Mouse (Mus musculus): ENCODE results near the gene Fbxl5. TPM values are rescaled to one million over a fixed set of nuclear protein-coding genes. Genes with fewer than 3 reads are reported as not detected.

The Fbxl5 gene
- polyA plus RNA-seq, 1 experiment from 2014 or later, result 42.6 TPM

DNA sequence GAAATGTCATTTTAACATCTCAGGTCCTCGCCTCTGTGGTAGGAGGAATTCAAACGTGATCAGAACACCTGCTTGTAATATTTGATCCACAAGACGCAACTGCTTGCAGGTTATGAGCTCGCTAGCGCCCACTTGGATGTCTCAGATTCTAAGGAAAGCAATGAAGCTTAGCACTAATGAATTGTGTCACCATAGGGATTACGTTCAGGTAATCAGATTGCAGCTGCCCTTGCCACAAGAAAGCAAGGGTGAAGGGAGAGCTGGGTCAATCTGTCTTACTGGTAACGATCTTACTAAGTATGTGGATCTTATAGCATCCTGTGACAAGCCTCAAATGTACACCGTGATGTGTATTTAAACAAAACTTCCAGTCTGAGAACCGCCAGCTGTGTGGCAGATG is 5.9 kb upstream of the Fbxl5 start:
- no peaks in the 10 kb centered on the region for H3K9me3 ChIP-seq (replicated peaks)
- H3K4me1 ChIP-seq (replicated peaks), result no peaks in the 10 kb centered on the region
- WGBS, result 84% methylated on average over 9 of the region's 9 CpGs
- H3K4me3 ChIP-seq, result no peak overlapping the region
- no peaks in the 10 kb centered on the region for H3K27me3 ChIP-seq
- no peak overlapping the region for H3K4me2 ChIP-seq
- H3K9ac ChIP-seq, result no peak overlapping the region
- ATAC-seq (replicated peaks; ENCODE audit: insufficient number of reproducible peaks, insufficient read depth, low FRiP score, low read depth), result no peak
- H3K27ac ChIP-seq, result no peak overlapping the region
- no peaks in the 10 kb centered on the region for H3K36me3 ChIP-seq

DNA sequence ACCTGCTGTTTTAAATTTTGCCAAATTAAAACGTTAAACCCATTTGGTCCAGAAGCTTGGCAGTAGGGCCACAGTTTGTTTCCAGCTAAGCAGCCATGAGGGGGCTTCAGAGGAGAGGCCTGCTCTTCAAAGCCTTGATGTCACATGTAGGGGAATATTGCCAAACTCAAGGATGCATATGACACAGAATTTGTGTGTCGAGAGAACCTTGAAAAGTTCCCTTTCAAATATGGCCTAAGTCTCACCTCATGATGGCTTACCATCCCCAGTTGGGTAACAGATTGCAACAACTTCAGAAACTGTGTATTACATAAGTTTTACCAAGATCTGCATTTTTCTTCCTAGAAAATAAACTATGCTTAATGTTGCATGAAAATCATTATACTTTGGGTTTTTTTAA is 5.4 kb upstream of the Fbxl5 start:
- no peak overlapping the region for H3K9ac ChIP-seq
- H3K4me3 ChIP-seq, result no peak overlapping the region
- no peaks in the 10 kb centered on the region for H3K4me1 ChIP-seq (replicated peaks)
- H3K27ac ChIP-seq, result no peak overlapping the region
- no peaks in the 10 kb centered on the region for H3K27me3 ChIP-seq
- H3K36me3 ChIP-seq, result no peaks in the 10 kb centered on the region
- no peak overlapping the region for H3K4me2 ChIP-seq
- no peaks in the 10 kb centered on the region for H3K9me3 ChIP-seq (replicated peaks)
- no peak for ATAC-seq (replicated peaks; ENCODE audit: insufficient number of reproducible peaks, insufficient read depth, low FRiP score, low read depth)
- WGBS, result 81% methylated on average over 2 of the region's 2 CpGs

DNA sequence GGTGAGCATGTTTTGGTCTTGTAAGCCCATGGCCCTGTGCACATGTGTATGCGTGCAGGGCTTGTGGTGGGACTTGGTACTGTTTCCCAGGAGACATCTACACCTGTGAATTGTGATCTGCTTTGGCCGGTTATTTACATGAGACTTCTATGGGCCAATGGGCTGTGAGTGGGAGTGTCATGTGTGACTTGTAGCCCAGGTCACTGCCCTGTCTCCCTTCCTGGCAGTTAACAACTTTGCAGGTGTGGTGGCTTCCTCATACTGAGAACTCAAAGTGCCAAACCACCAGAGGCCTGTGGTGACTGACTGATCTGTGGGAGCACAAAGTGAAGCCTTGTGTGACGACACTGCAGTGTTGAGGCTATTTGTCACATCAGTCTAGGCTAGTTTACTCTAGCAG is 3.1 kb upstream of the Fbxl5 start:
- Histone ChIP-seq H3K9me3 (replicated peaks) (no peaks in the 10 kb centered on the region), H3K4me3 (no peak overlapping the region), H3K36me3 (no peaks in the 10 kb centered on the region), H3K4me1 (replicated peaks) (no peaks in the 10 kb centered on the region), H3K27ac (no peak overlapping the region), H3K27me3 (no peaks in the 10 kb centered on the region), H3K4me2 (no peak overlapping the region), H3K9ac (no peak overlapping the region)
- ATAC-seq (replicated peaks; ENCODE audit: insufficient number of reproducible peaks, insufficient read depth, low FRiP score, low read depth), result peak; percentile 55; the same call in 1 of the 2 replicates
- WGBS, result 73% methylated on average over 3 of the region's 3 CpGs

DNA sequence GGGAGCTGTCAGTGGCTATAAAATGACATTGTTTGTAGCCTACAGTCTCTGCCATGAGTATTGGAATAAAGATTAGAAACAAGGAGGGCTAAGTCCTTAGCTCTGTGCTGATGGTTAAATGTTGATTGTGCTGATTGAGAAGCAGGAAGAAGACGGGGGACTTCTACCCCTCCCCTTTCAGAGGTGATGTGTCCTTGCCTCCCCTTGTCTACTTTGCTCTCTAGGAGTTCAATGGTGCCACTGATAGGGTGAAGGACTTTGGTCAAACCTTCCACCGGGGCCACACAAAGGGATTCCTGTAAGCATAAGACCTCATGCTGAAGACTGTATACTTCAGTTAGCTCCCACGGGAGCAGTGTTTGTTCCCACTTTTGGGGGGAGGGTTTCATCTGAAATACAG is 1.4 kb upstream of the Fbxl5 start:
- Histone ChIP-seq H3K27ac (no peak overlapping the region), H3K9ac (no peak overlapping the region), H3K4me2 (no peak overlapping the region), H3K9me3 (replicated peaks) (no peaks in the 10 kb centered on the region), H3K27me3 (no peaks in the 10 kb centered on the region), H3K4me1 (replicated peaks) (0 out of 2 replicates have a peak, but pooled peaks cover 6% of the 10 kb centered on the region), H3K4me3 (no peak overlapping the region), H3K36me3 (no peaks in the 10 kb centered on the region)
- WGBS, result 54% methylated on average over 3 of the region's 3 CpGs
- ATAC-seq (replicated peaks; ENCODE audit: insufficient number of reproducible peaks, insufficient read depth, low FRiP score, low read depth), result no peak

DNA sequence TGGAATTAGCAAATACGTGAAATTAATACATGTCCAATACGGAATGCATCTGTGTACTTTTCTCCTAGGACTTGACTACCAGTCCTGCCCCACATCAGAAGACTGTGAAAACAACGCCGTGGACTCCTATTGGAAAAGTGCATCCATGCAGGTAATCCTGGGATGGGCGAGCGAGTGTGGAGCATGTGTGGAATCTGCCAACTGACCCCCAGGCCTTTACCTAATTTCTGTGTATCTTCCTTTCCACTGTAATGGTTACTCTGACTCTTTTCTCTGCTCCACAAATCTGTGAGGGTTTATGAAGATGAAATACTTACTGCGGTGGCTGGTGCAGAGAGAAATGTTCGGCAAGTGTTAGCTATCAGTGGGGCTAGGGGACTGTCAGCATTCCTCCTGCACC is 761 bp upstream of the Fbxl5 start:
- H3K4me3 ChIP-seq, result no peak overlapping the region
- ATAC-seq (replicated peaks; ENCODE audit: insufficient number of reproducible peaks, insufficient read depth, low FRiP score, low read depth), result no peak
- H3K36me3 ChIP-seq, result no peaks in the 10 kb centered on the region
- whole genome bisulfite sequencing, result 91% methylated on average over 8 of the region's 8 CpGs
- H3K9ac ChIP-seq, result no peak overlapping the region
- 0 out of 2 replicates have a peak, but pooled peaks cover 6% of the 10 kb centered on the region for H3K4me1 ChIP-seq (replicated peaks)
- no peaks in the 10 kb centered on the region for H3K9me3 ChIP-seq (replicated peaks)
- no peaks in the 10 kb centered on the region for H3K27me3 ChIP-seq
- H3K27ac ChIP-seq, result no peak overlapping the region
- H3K4me2 ChIP-seq, result no peak overlapping the region

DNA sequence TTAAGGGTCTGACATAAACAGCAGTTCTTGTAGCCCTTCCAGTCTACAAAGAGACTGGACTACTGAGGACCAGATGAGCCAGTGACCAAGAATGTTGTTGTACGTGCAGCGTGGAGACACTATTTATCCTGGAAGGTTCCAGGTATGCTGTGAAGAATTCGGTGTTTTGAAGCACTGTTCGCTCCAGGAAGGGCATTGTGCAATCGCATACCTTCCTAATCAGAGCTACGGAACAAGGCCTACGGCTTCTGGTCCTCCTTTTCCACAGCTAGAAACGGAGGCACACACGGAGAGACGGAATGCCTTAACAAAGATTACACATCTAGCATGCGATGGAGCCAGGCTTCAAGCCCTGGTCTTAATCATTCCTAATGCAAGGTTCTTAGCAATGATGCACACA is 653 bp downstream of the Fbxl5 start:
- 52% methylated on average over 11 of the region's 11 CpGs for WGBS
- Histone ChIP-seq H3K27ac (no peak overlapping the region), H3K4me1 (replicated peaks) (0 out of 2 replicates have a peak, but pooled peaks cover 6% of the 10 kb centered on the region), H3K9ac (no peak overlapping the region), H3K27me3 (no peaks in the 10 kb centered on the region), H3K4me2 (no peak overlapping the region), H3K36me3 (no peaks in the 10 kb centered on the region), H3K4me3 (no peak overlapping the region), H3K9me3 (replicated peaks) (no peaks in the 10 kb centered on the region)
- no peak for ATAC-seq (replicated peaks; ENCODE audit: insufficient number of reproducible peaks, insufficient read depth, low FRiP score, low read depth)

DNA sequence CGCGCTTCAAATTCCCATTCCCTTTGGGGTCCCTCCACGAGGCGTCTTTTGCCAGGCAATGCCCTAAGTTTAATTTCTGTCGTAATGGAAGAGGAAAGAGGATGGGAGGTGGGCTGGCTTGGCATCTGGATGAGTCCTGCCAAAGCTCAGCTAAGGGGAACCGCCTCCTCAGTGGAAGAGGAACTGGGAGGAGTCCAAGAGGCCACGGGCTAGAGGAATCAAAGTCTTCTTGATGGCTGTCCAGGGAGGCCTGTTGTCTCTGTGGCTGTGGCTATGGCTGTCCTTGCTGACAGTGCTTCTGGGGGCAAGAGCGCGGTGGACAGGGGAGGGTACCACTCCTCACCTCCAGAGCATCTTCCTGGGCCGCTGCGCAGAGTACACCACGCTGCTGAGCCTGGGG is 2.7 kb downstream of the Fbxl5 start, which contains the start of gene Bst1:
TSS of gene Bst1 (plus strand) at position 191 of the 400 bp plus-strand sequence.
- H3K4me3 ChIP-seq, result no peak within 1 kb of the TSS; the same call in 1 of the 2 replicates
- H3K27me3 ChIP-seq, result no peaks in the 10 kb centered on the region
- H3K36me3 ChIP-seq, result no peaks in the 10 kb centered on the region
- ATAC-seq (replicated peaks; ENCODE audit: insufficient number of reproducible peaks, insufficient read depth, low FRiP score, low read depth), result no peak
- H3K9ac ChIP-seq, result no peak within 1 kb of the TSS
- WGBS, result 47% methylated on average over 12 of the region's 12 CpGs
- no peak within 1 kb of the TSS for H3K27ac ChIP-seq
- 0 out of 2 replicates have a peak, but pooled peaks cover 6% of the 10 kb centered on the region for H3K4me1 ChIP-seq (replicated peaks)
- peak within 1 kb of the TSS; percentile 7; the same call in 1 of the 2 replicates for H3K4me2 ChIP-seq
- H3K9me3 ChIP-seq (replicated peaks), result no peaks in the 10 kb centered on the region

DNA sequence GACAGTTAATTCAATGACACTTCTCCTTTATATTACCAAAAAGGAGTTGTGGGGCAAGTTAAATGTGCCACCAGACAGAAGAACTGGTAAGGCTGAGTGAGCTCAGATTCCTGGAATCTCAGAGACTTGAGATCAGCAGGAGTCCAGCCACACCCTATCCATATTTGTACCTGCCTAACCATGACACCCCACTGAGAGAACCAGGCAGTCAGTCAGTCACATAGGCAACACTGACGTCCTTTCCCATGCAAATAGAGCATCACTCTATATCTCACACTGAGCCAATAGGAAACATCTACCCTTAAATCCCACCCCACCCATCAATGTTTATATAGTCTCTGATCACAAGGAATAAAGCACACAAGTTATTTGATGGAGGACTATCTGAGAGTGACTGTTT is 5.7 kb downstream of the Fbxl5 start:
- Histone ChIP-seq H3K4me2 (no peak overlapping the region), H3K36me3 (no peaks in the 10 kb centered on the region), H3K27me3 (no peaks in the 10 kb centered on the region), H3K9me3 (replicated peaks) (no peaks in the 10 kb centered on the region), H3K9ac (no peak overlapping the region), H3K4me3 (no peak overlapping the region), H3K27ac (no peak overlapping the region), H3K4me1 (replicated peaks) (0 out of 2 replicates have a peak, but pooled peaks cover 6% of the 10 kb centered on the region)
- 40% methylated on average over 1 of the region's 1 CpGs for WGBS
- ATAC-seq (replicated peaks; ENCODE audit: insufficient number of reproducible peaks, insufficient read depth, low FRiP score, low read depth), result no peak

DNA sequence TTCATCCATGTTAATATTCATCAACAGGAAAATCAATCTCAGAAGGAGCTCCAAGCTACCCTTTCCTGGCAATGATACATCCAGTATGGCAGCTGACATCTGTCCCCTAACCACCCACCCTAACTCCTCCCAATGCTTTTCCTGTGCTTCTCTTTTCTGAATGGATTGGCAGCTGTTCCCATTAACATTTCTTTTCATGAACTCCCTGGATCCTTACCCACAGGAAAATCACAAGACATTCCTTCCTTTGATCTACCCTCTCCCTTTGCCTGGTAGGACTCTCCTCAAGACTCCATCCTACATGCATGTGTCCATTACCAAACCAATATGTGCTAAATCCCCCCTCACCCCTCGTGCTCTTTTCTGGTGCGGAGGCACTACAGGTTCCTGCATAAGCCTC is 6.9 kb downstream of the Fbxl5 start:
- no peak for ATAC-seq (replicated peaks; ENCODE audit: insufficient number of reproducible peaks, insufficient read depth, low FRiP score, low read depth)
- Histone ChIP-seq H3K9ac (no peak overlapping the region), H3K4me2 (no peak overlapping the region), H3K4me1 (replicated peaks) (0 out of 2 replicates have a peak, but pooled peaks cover 6% of the 10 kb centered on the region), H3K27ac (no peak overlapping the region), H3K4me3 (no peak overlapping the region), H3K9me3 (replicated peaks) (no peaks in the 10 kb centered on the region), H3K27me3 (no peaks in the 10 kb centered on the region), H3K36me3 (no peaks in the 10 kb centered on the region)
- WGBS, result 90% methylated on average over 2 of the region's 2 CpGs

DNA sequence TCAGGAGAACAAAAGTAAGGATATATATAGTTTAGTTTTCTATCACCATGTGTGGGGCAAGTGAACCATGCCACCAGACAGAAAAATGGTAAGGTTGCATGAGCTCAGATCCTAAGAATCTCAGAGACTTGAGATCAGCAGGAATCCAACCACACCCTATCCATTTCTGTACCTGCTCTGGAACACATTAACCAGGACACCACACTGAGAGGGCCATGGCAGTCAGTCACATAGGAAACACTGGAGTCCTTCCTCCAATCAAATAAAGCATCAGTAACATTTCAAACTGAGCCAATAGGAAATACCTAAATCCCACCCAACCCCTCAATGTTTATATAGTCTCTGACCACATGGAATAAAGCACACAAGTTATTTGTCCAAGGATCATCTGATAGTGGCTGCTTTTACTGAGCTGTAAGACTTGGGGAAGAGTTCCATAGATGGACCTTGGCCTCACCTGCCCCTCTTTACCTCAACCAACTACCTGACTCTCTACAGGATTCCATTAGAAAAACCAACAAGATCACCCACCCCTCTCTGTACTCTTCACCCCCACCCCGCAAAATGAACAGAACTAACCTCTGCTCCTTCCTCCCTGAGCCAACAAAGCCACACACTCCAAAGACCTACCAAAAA is 10.9 kb downstream of the Fbxl5 start:
- Histone ChIP-seq H3K27me3 (no peaks in the 10 kb centered on the region), H3K27ac (no peak overlapping the region), H3K9me3 (replicated peaks) (no peaks in the 10 kb centered on the region), H3K4me2 (no peak overlapping the region), H3K9ac (no peak overlapping the region), H3K4me1 (replicated peaks) (peaks cover 3% of the 10 kb centered on the region; the same call in 1 of the 2 replicates), H3K36me3 (no peaks in the 10 kb centered on the region), H3K4me3 (no peak overlapping the region)
- 88% methylated on average over 1 of the region's 1 CpGs for WGBS
- no peak for ATAC-seq (replicated peaks; ENCODE audit: insufficient number of reproducible peaks, insufficient read depth, low FRiP score, low read depth)

DNA sequence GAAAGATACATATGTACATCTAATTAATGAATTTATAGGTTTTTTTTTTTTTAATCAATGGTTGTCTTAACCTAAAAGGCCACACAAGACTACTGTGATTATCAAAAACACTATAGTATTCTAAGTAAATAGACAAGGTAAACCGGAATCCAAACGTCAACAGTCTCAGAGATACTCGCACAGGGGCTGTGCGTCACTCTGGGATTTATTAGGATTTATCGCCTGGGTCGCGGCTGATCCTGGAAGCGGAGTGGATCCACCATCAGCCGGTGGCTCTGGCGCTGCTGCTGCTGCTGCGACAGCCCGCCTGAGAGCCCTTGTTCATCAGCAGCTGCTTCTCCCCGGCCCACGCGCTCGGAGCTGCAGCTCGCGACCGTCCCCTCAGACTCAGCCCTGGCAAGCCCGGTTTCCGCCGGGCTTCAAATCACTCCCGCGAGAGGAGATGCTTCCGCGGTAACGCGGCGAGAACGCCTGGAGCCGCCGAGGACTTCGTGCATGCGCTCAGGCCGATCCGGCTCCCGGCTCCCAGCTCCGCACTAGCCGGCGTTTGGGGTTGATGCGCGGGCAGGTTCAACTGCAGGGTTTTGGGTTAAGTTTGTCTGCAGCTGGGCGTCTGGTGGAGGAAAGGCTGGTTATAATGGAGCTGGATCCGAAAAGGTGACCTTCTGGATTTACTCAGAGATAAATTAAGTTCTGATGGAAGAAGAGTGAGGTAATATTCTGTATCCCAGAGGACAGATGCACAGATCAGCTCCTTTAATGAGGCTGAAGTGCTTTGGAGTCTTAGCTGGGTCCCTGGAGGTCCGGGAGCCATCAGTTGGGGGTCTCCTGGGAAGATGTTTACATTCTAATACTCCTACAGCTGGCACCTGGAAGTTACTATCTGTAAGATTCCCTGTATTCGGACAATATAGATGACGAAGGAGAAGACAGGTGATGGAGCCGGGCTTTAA is 13.4 kb downstream of the Fbxl5 start:
- Histone ChIP-seq H3K4me2 (peak overlapping the region; percentile 75), H3K27me3 (no peaks in the 10 kb centered on the region), H3K36me3 (no peaks in the 10 kb centered on the region), H3K9ac (peak overlapping the region; percentile 72), H3K4me1 (replicated peaks) (peaks cover 3% of the 10 kb centered on the region; the same call in 1 of the 2 replicates), H3K4me3 (peak overlapping the region; percentile 57), H3K9me3 (replicated peaks) (no peaks in the 10 kb centered on the region), H3K27ac (peak overlapping the region; percentile 75)
- WGBS, result 5% methylated on average over 48 of the region's 48 CpGs
- ATAC-seq (replicated peaks; ENCODE audit: insufficient number of reproducible peaks, insufficient read depth, low FRiP score, low read depth), result peak; percentile 90

All from heart, embryonic 15.5 days (tissue).